Mouse (Mus musculus) layer of hippocampus, adult 2 months (tissue): Measurements from ENCODE around the gene Mtss1l. TPM values are rescaled to one million over a fixed set of nuclear protein-coding genes. Genes with fewer than 3 reads are reported as not detected.

Experiments used
- DNase-seq, 2 experiments: peaks; one replicate each; pipeline ENCODE4 v3.0.0; 2022; ENCODE audit warnings: low spot score in 2 of 2
- H3K27ac ChIP-seq: fragments of 200-600 bp; 2 replicates; pipeline ENCODE4 v1.8.1; 2022
- H3K4me3 ChIP-seq: fragments of 200-600 bp; 2 replicates; pipeline ENCODE4 v1.8.1; 2022; ENCODE audit warnings: mild to moderate bottlenecking
- CTCF ChIP-seq: fragments of 200-600 bp; conservative IDR thresholded peaks from 2 replicates; pipeline ENCODE4 v1.8.1; 2022; ENCODE audit warnings: antibody characterized with exemption, mild to moderate bottlenecking, moderate library complexity
- total RNA-seq, 2 experiments: library from RNA; stranded (reverse); gene quantifications; 2 replicates each; pipeline ENCODE4 v1.2.3; 2021

The Mtss1l gene
- total RNA-seq, 2 experiments from 2014 or later: 210 TPM

GRCm38 (mm10) chr8:110731346-110731859, 10.1 kb downstream of the Mtss1l start:
- Histone ChIP-seq H3K27ac (no peak overlapping the region), H3K4me3 (no peak overlapping the region)
- no peak for TF ChIP-seq CTCF
- DNase-seq: no peak

GRCm38 (mm10) chr8:110733036-110733435, 11.8 kb downstream of the Mtss1l start:
- Histone ChIP-seq H3K27ac (no peak overlapping the region), H3K4me3 (no peak overlapping the region)
- no peak for TF ChIP-seq CTCF
- no peak for DNase-seq

DNA sequence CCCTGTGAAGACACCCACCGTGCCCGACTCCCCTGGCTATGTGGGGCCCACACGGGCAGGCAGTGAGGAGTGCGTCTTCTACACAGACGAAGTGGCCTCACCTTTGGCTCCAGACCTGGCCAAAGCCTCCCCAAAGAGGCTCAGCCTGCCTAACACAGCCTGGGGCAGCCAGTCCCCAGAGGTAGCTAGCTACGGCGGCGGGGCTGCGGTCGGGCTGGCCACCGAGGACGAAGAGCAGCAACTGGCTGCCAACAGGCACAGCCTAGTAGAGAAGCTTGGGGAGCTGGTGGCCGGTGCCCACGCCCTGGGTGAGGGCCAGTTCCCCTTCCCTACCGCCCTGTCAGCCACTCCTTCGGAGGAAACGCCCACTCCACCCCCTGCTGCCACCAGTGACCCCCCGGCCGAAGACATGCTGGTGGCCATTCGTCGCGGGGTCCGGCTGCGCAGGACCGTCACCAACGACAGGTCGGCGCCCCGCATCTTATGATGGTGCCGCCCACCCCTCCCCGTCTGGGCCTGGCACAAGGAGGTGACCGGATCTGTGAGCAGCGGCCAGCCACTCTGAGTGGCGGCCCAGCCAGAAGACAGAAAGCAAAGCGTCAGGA, 17.4 kb downstream of the Mtss1l start:
- TF ChIP-seq CTCF: no peak
- H3K4me3 ChIP-seq: no peak overlapping the region
- H3K27ac ChIP-seq: 0 out of 2 replicates have a peak overlapping the region, but pooled peaks have one; percentile 36
- DNase-seq: no peak

GRCm38 (mm10) chr8:110740629-110741175, 19.4 kb downstream of the Mtss1l start:
- no peak overlapping the region; the same call in 1 of the 2 replicates for H3K27ac ChIP-seq
- H3K4me3 ChIP-seq: no peak overlapping the region
- no peak for DNase-seq
- no peak for TF ChIP-seq CTCF

DNA sequence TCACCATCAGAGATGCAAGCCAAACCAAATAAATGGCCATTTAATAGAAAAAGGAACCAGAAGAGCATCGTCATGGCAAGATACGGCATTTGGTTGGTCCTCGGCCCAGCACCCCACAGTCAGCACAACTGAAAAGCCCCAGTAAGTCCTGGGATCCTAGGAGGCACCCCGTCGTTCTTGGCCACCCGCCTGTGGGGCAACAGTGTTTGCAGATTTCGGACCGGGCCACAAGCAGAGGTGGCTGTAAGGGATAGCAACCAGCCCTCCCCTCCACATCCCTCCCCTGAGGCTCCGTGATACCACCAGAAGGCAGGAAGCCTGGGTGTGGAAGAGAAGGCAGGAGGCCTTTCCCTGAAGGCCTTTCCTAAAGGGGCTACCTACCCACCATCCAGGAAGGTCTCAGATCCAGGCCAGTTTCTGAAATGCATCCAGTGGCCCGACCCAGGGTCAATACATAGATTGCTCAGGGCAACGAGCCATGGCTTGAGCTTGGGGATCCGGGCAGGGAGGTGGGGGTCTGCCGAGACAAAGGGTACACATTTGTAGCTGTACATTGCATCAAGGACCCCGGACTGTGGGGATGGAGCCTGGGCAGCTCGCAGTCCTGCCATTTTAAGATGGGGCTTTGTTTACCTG, 20.7 kb downstream of the Mtss1l start:
- no peak overlapping the region for H3K4me3 ChIP-seq
- no peak for TF ChIP-seq CTCF

GRCm38 (mm10) chr8:110742452-110742818, 21.2 kb downstream of the Mtss1l start:
- Histone ChIP-seq H3K27ac (no peak overlapping the region), H3K4me3 (no peak overlapping the region)
- no peak for DNase-seq
- TF ChIP-seq CTCF: no peak

More for the DNA sequence above, 20.7 kb downstream of the Mtss1l start:
- peak overlapping the region; percentile 10; the same call in 1 of the 2 replicates for H3K27ac ChIP-seq
- no peak for DNase-seq

- no peak for DNase-seq
- Histone ChIP-seq H3K27ac (no peak overlapping the region), H3K4me3 (no peak overlapping the region)
- no peak for TF ChIP-seq CTCF
Observed at GRCm38 (mm10) chr8:110745162-110745561, 23.9 kb downstream of the Mtss1l start.

DNA sequence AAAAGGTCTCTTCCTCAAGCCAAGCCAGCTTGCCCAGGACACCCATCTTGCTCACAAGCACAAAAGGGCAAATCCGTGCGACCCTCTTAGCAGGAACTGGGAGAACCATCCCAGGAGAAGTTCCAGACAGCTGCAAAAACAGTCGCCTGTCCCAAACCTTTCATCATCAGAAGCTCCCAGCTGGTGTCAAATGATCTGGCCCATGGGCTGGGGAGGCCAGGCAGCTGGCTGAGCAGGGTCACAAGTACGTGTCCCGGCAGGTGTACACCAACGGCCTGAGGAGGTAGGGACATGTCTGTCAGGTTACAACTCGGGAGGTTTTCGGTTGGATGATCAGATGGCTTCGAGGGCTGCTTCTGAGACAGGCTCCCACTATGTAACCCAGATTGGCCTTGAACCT, 25.4 kb downstream of the Mtss1l start:
- TF ChIP-seq CTCF: no peak
- Histone ChIP-seq H3K27ac (no peak overlapping the region), H3K4me3 (no peak overlapping the region)
- DNase-seq: no peak

GRCm38 (mm10) chr8:110749500-110750170, 28.4 kb downstream of the Mtss1l start:
- DNase-seq: peak in 1 of 2 experiments; percentile 83
- Histone ChIP-seq H3K27ac (no peak overlapping the region), H3K4me3 (no peak overlapping the region)
- TF ChIP-seq CTCF: peak; percentile 98

DNA sequence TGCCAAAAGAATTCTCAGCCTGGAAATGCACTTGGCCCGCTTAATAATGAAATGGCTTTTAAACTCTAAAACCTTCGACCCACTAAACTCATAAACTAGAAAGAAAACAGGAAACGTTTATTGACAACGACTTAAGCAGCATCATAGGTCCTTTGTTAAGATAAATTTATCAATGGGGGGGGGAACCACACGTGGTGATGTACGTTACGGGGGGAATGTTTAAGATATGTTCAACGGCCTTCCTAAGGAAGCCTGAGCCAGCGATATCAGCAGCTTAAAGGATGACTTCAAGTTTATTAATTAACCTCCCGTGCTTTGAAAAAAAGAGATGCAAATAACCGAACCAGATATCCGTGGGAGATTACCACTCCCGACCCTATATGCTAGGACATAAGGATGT, 29.0 kb downstream of the Mtss1l start:
- TF ChIP-seq CTCF: no peak
- DNase-seq: no peak
- Histone ChIP-seq H3K27ac (no peak overlapping the region), H3K4me3 (no peak overlapping the region)

GRCm38 (mm10) chr8:110751490-110751889, 30.2 kb downstream of the Mtss1l start:
- no peak for TF ChIP-seq CTCF
- DNase-seq: no peak
- Histone ChIP-seq H3K27ac (no peak overlapping the region), H3K4me3 (no peak overlapping the region)

GRCm38 (mm10) chr8:110754713-110755112, 33.4 kb downstream of the Mtss1l start:
- Histone ChIP-seq H3K4me3 (peak overlapping the region; percentile 54), H3K27ac (peak overlapping the region; percentile 90)
- no peak for DNase-seq
- TF ChIP-seq CTCF: no peak
